Mouse (Mus musculus) gastrocnemius, adult 2 months (tissue): ENCODE results near the gene Il1r1. TPM values are rescaled to one million over a fixed set of nuclear protein-coding genes. Genes with fewer than 3 reads are reported as not detected.

Source experiments
- DNase-seq: peaks from one replicate; pipeline ENCODE4 v3.0.0; 2022
- H3K27ac ChIP-seq: fragments of 200-600 bp; 2 replicates; pipeline ENCODE4 v1.8.1; 2022; ENCODE audit warnings: mild to moderate bottlenecking
- H3K4me3 ChIP-seq: fragments of 200-600 bp; 2 replicates; pipeline ENCODE4 v1.8.1; 2022; ENCODE audit warnings: mild to moderate bottlenecking, moderate library complexity
- CTCF ChIP-seq: fragments of 200-600 bp; IDR thresholded peaks from 2 replicates; pipeline ENCODE4 v1.8.1; 2022; ENCODE audit warnings: antibody characterized with exemption, mild to moderate bottlenecking, moderate library complexity
- intact Hi-C: fragments of 180-260 bp; cut with DNase I; formaldehyde crosslinking; loops from one replicate; pipeline ENCODE4 v1.15.1; 2025
- total RNA-seq, 2 experiments: library from RNA; stranded (reverse); gene quantifications; 2 replicates each; pipeline ENCODE4 v1.2.3; 2021

Il1r1 gene
- total RNA-seq, 2 experiments from 2014 or later, result 3.0 to 3.4 TPM

GRCm38 (mm10) chr1:40317657-40318056, 92.8 kb downstream of the Il1r1 start:
- intact Hi-C loops, result no loop called here
- no peak for TF ChIP-seq CTCF
- no peak overlapping the region for H3K27ac ChIP-seq
- no peak overlapping the region for H3K4me3 ChIP-seq
- no peak for DNase-seq

GRCm38 (mm10) chr1:40321824-40322223, 96.9 kb downstream of the Il1r1 start:
- no peak for DNase-seq
- TF ChIP-seq CTCF, result no peak
- Histone ChIP-seq H3K27ac (no peak overlapping the region), H3K4me3 (no peak overlapping the region)
- intact Hi-C loops, result no loop called here

GRCm38 (mm10) chr1:40322543-40322942, 97.7 kb downstream of the Il1r1 start:
- no peak overlapping the region for H3K4me3 ChIP-seq
- H3K27ac ChIP-seq, result no peak overlapping the region
- DNase-seq, result no peak
- intact Hi-C loops, result no loop called here
- TF ChIP-seq CTCF, result no peak

DNA sequence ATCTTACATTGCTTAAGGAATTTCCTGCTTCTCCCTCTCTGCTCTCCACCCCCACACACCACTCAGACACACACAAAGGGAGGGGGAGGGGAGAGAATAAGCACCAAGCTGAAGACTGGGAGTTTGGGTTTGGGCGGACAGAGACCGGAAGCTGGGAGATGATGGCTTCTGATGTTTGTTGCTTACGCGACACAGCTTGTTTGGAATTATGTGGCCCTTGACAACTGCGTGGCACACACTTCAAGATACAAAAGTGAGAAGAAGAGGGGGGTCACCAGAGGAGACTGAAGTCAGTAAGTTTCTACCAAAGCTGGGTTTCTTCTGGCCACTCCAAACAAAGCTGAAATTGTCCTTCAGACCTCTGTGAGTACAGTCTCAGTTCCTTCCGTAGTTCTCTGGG, 99.6 kb downstream of the Il1r1 start, which contains the start of gene Il1rl2:
Il1rl2 (plus strand) TSS at position 154 of the 400 bp plus-strand sequence.
- intact Hi-C loops, result no loop called here
- no peak for TF ChIP-seq CTCF
- H3K4me3 ChIP-seq, result peak within 1 kb of the TSS; percentile 68
- peak; percentile 28 for DNase-seq
- H3K27ac ChIP-seq, result peak within 1 kb of the TSS; percentile 72

- peak overlapping the region; percentile 68 for H3K4me3 ChIP-seq
- H3K27ac ChIP-seq, result peak overlapping the region; percentile 72
- intact Hi-C loops, result no loop called here
- no peak for DNase-seq
- TF ChIP-seq CTCF, result no peak
These were observed 100.2 kb downstream of the Il1r1 start for GRCm38 (mm10) chr1:40324955-40325702.

GRCm38 (mm10) chr1:40325711-40326327, 100.9 kb downstream of the Il1r1 start:
- Histone ChIP-seq H3K27ac (peak overlapping the region; percentile 72), H3K4me3 (peak overlapping the region; percentile 68)
- intact Hi-C loops, result no loop called here
- TF ChIP-seq CTCF, result no peak
- peak; percentile 41 for DNase-seq

GRCm38 (mm10) chr1:40327604-40328003, 102.7 kb downstream of the Il1r1 start:
- intact Hi-C loops, result no loop called here
- DNase-seq, result no peak
- no peak overlapping the region for H3K4me3 ChIP-seq
- TF ChIP-seq CTCF, result no peak
- H3K27ac ChIP-seq, result no peak overlapping the region

DNA sequence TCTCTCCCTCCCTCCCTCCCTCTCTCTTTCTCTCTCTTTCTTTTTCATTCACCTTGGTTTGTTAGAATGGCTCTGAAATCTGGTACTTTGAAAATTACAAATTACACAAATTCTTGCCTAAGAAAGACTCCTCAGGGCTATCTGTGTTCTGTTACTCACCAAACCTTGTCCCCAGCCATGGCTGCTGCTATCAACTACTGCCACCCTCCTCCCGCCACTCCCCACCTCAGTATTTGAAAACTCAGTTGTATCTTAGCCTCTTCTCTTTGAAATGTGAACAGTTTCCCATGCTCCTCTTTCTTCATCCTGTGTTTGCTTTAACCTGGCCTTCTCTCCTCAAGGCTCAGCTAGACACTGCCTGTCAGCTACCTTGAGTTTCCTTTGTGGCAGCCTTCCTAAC, 104.6 kb downstream of the Il1r1 start:
- TF ChIP-seq CTCF, result no peak
- intact Hi-C loops, result no loop called here

GRCm38 (mm10) chr1:40330181-40330580, 105.3 kb downstream of the Il1r1 start:
- intact Hi-C loops, result no loop called here
- no peak for TF ChIP-seq CTCF
- Histone ChIP-seq H3K27ac (no peak overlapping the region), H3K4me3 (no peak overlapping the region)
- DNase-seq, result no peak

More for the DNA sequence above, 104.6 kb downstream of the Il1r1 start:
- no peak overlapping the region for H3K4me3 ChIP-seq
- no peak for DNase-seq
- no peak overlapping the region for H3K27ac ChIP-seq

DNA sequence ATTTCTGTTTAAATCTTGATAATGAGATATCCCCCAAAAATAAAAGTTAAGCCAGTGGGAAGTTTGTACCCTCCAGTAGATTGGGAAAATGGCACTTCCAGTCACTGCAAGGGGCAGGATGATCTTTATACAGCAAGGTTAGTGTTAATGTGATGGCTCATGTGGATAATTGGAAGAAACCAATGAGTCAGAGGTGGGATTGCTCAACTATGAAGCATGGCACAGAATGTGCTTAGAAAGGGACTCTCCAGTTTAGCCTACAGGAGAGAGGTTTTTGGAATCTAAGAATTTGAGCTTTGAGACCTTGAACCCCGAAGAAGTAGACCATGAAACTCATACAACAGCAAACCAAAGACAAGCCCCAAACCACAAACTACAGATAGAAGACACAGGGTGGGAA, 114.5 kb downstream of the Il1r1 start:
- no peak for DNase-seq
- H3K4me3 ChIP-seq, result no peak overlapping the region
- intact Hi-C loops, result no loop called here
- no peak overlapping the region for H3K27ac ChIP-seq
- TF ChIP-seq CTCF, result no peak

- TF ChIP-seq CTCF, result no peak
- H3K27ac ChIP-seq, result no peak overlapping the region
- H3K4me3 ChIP-seq, result no peak overlapping the region
- intact Hi-C loops, result no loop called here
- DNase-seq, result no peak
These were observed 115.2 kb downstream of the Il1r1 start for GRCm38 (mm10) chr1:40340102-40340501.

DNA sequence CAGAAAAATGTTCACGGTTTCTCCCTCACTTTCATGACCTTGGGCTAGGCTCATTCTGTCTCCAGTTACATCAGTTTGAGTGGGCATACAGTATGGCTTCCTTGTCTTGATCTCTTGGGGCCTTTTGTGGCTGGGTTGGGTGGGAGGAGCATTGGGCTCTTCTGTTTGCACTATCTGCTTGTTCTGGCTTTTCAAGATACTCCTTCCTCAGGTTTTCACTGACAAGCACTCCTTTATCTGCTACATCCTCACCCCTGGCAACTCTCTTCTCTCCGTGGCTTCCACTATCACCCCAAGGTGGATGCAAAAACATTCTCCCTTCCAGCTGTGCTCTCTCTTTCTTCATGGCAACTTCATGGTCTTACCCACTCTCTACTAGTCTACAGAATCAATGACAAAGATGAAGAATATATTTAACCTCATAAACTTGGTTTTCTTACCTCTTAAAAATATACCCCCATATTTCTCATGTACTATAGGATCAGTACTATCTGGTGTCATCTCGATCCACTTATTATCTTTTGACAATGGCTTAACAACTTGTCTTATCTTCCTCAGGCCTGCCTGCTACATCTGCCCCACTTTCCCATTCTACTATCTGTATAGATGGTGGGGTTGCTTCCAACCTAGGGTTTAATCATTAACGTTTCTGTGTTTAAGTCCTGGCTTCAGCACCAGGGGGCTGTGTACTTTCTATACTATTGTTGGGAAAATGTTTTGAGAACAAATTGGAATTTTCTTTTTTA, 127.5 kb downstream of the Il1r1 start:
- DNase-seq, result no peak
- no peak overlapping the region for H3K4me3 ChIP-seq

DNA sequence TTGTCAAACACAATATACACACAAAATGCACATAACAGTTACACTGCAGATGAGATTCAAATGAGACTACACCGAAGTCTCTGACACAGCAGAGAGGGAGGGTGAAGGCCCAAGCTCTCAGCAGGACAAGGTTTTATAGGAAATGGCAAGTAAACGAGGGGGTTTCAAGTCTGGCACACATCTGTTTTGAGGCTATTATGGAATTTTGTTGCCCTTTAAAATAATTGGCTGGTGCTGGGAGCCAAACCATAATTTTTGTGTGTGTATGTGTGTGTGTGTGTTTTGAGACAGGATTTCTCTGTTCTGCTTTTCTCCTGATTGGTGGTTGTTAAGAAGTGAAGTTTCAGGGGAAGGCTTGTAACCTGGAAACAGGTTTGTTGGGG, 128.0 kb downstream of the Il1r1 start:
- no peak overlapping the region for H3K4me3 ChIP-seq
- no peak overlapping the region for H3K27ac ChIP-seq
- no peak for DNase-seq
- TF ChIP-seq CTCF, result no peak
- intact Hi-C loops, result no loop called here

More for the DNA sequence above, 127.5 kb downstream of the Il1r1 start:
- TF ChIP-seq CTCF, result no peak
- no peak overlapping the region for H3K27ac ChIP-seq
- intact Hi-C loops, result no loop called here
